Mouse (Mus musculus) kidney, adult 2 months (tissue): ENCODE data around the gene Hist1h4d. TPM values are rescaled to one million over a fixed set of nuclear protein-coding genes. Genes with fewer than 3 reads are reported as not detected.

Source experiments
- DNase-seq: peaks from one replicate; pipeline ENCODE4 v3.0.0; 2021
- H3K27ac ChIP-seq: fragments of 200-500 bp; 2 replicates; pipeline ENCODE4 v1.5.1; 2012; ENCODE audit warnings: low read depth, low read length, control low read depth, inconsistent platforms; ENCODE audit not compliant: insufficient read depth
- H3K27me3 ChIP-seq: fragments of 200-500 bp; replicated peaks from 2 replicates; pipeline ENCODE4 v1.6.1; 2012; ENCODE audit warnings: mild to moderate bottlenecking, moderate library complexity, low read length, inconsistent platforms; ENCODE audit not compliant: control insufficient read depth, insufficient read depth
- H3K36me3 ChIP-seq: fragments of 200-500 bp; 2 replicates; pipeline ENCODE4 v1.6.1; 2012; ENCODE audit warnings: mild to moderate bottlenecking, moderate library complexity, low read length, inconsistent platforms; ENCODE audit not compliant: control insufficient read depth, insufficient read depth
- H3K4me1 ChIP-seq: fragments of 200-500 bp; 2 replicates; pipeline ENCODE4 v1.6.1; 2011; ENCODE audit warnings: low read length; ENCODE audit not compliant: control insufficient read depth, insufficient read depth
- H3K4me3 ChIP-seq: fragments of 200-500 bp; 2 replicates; pipeline ENCODE4 v1.5.1; 2011; ENCODE audit warnings: mild to moderate bottlenecking, low read depth, low read length, control low read depth; ENCODE audit not compliant: insufficient read depth
- CTCF ChIP-seq: fragments of 200-500 bp; conservative IDR thresholded peaks from 2 replicates; pipeline ENCODE4 v1.5.1; 2011; ENCODE audit warnings: low read depth, mild to moderate bottlenecking, control low read depth, low read length, moderate library complexity, mixed read lengths; ENCODE audit not compliant: insufficient read depth, insufficient read length
- POLR2A ChIP-seq: fragments of 200-500 bp; IDR thresholded peaks from one replicate; pipeline ENCODE4 v1.6.1; 2011; ENCODE audit warnings: low read depth, low read length, control low read depth
- WGBS: fragments of 180-500 bp; shearing (Covaris S2); methylation state at CpG from one replicate; pipeline ENCODE4 v1.1.7; 2018; 5-methylcytosine and 5-hydroxymethylcytosine counted together
- polyA plus RNA-seq: library from polyadenylated mRNA; depleted of rRNA; stranded (reverse); fragments of >200 nt; gene quantifications from 2 replicates; pipeline ENCODE4 v1.2.3, GENCODE M21; 2012

Gene Hist1h4d
- polyA plus RNA-seq, 1 experiment, result 3.7 TPM

GRCm38 (mm10) chr13:23576351-23576881 lies 5.0 kb upstream of the Hist1h4d start:
- Histone ChIP-seq H3K36me3 (no peaks in the 10 kb centered on the region), H3K27me3 (0 out of 2 replicates have a peak, but pooled peaks cover 2% of the 10 kb centered on the region), H3K27ac (no peak overlapping the region), H3K4me1 (no peaks in the 10 kb centered on the region; the same call in 1 of the 2 replicates), H3K4me3 (no peak overlapping the region)
- 71% methylated on average over 7 of the region's 7 CpGs for WGBS
- no peak for DNase-seq
- TF ChIP-seq CTCF (no peak), POLR2A (no peak)

- Histone ChIP-seq H3K27ac (no peak overlapping the region), H3K4me3 (no peak overlapping the region)
- 73% methylated on average over 6 of the region's 6 CpGs for WGBS
These were observed 4.3 kb upstream of the Hist1h4d start for GRCm38 (mm10) chr13:23576906-23577639.

GRCm38 (mm10) chr13:23577835-23578234 lies 3.6 kb upstream of the Hist1h4d start:
- peaks cover 6% of the 10 kb centered on the region; the same call in 1 of the 2 replicates for H3K4me1 ChIP-seq
- DNase-seq, result no peak
- no peak for TF ChIP-seq CTCF
- TF ChIP-seq POLR2A, result no peak
- no peaks in the 10 kb centered on the region for H3K36me3 ChIP-seq
- H3K27me3 ChIP-seq, result 0 out of 2 replicates have a peak, but pooled peaks cover 2% of the 10 kb centered on the region
- 94% methylated on average over 1 of the region's 1 CpGs for WGBS
- no peak overlapping the region for H3K4me3 ChIP-seq
- no peak overlapping the region for H3K27ac ChIP-seq

More at GRCm38 (mm10) chr13:23576906-23577639, 4.3 kb upstream of the Hist1h4d start:
- DNase-seq, result no peak
- Histone ChIP-seq H3K27me3 (0 out of 2 replicates have a peak, but pooled peaks cover 2% of the 10 kb centered on the region), H3K36me3 (no peaks in the 10 kb centered on the region), H3K4me1 (peaks cover 6% of the 10 kb centered on the region; the same call in 1 of the 2 replicates)
- TF ChIP-seq POLR2A (no peak), CTCF (no peak)

GRCm38 (mm10) chr13:23582219-23583056 lies 1.0 kb downstream of the Hist1h4d start:
- 43% methylated on average over 6 of the region's 6 CpGs for WGBS
- DNase-seq, result no peak
- Histone ChIP-seq H3K27ac (no peak overlapping the region), H3K27me3 (no peaks in the 10 kb centered on the region), H3K36me3 (no peaks in the 10 kb centered on the region), H3K4me3 (no peak overlapping the region), H3K4me1 (peaks cover 13% of the 10 kb centered on the region; the same call in 1 of the 2 replicates)
- TF ChIP-seq POLR2A (no peak), CTCF (no peak)

GRCm38 (mm10) chr13:23583387-23584068 lies 2.1 kb downstream of the Hist1h4d start:
- Histone ChIP-seq H3K27ac (no peak overlapping the region), H3K4me3 (no peak overlapping the region), H3K4me1 (peaks cover 13% of the 10 kb centered on the region; the same call in 1 of the 2 replicates), H3K27me3 (no peaks in the 10 kb centered on the region), H3K36me3 (no peaks in the 10 kb centered on the region)
- TF ChIP-seq CTCF (no peak), POLR2A (no peak)
- no peak for DNase-seq

- TF ChIP-seq POLR2A (no peak), CTCF (no peak)
- H3K27me3 ChIP-seq, result no peaks in the 10 kb centered on the region
- H3K27ac ChIP-seq, result peak overlapping the region; percentile 55
- no peaks in the 10 kb centered on the region for H3K36me3 ChIP-seq
- H3K4me1 ChIP-seq, result peaks cover 13% of the 10 kb centered on the region; the same call in 1 of the 2 replicates
- H3K4me3 ChIP-seq, result 0 out of 2 replicates have a peak overlapping the region, but pooled peaks have one; percentile 3
- peak; percentile 7 for DNase-seq
These were observed 2.9 kb downstream of the Hist1h4d start for GRCm38 (mm10) chr13:23584331-23584730.

- Histone ChIP-seq H3K27me3 (no peaks in the 10 kb centered on the region), H3K27ac (peak overlapping the region; percentile 65), H3K4me3 (peak overlapping the region; percentile 69), H3K4me1 (peaks cover 13% of the 10 kb centered on the region; the same call in 1 of the 2 replicates), H3K36me3 (no peaks in the 10 kb centered on the region)
- DNase-seq, result peak; percentile 79
- no peak for TF ChIP-seq CTCF
- TF ChIP-seq POLR2A, result no peak
- WGBS, result under 1% methylated on average over 21 of the region's 21 CpGs
These were observed 3.6 kb downstream of the Hist1h4d start for GRCm38 (mm10) chr13:23585029-23585441.
